Mouse (Mus musculus) liver, postnatal 0 days (tissue): Measurements from ENCODE around the gene Ccdc171.

Experiments used
- CTCF ChIP-seq: sonication (generic); IDR thresholded peaks from 2 replicates; pipeline ENCODE4 v1.5.1; 2016; ENCODE audit warnings: antibody characterized with exemption, low read depth
- EP300 ChIP-seq: IDR thresholded peaks from 2 replicates; pipeline ENCODE4 v1.6.1; 2016; ENCODE audit warnings: antibody characterized with exemption, low read depth, mild to moderate bottlenecking

DNA sequence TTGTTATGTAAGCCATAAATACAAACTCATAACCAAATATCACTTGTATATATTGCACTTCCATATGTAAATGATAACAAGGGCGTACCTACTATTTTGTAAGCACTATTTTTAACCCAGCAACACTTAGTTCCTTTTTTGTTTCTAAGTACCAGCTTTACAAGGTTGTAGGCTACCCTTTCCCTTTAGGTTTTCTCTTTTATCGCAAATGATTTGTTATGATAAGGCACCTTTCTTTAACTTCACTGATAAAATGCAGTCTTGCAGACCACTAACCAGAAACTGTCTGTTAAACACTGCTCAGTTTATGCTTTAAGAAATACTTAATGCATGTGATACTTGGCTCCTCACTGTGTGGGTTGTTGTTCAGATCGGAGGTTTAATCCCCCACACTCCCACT, 275.1 kb downstream of the Ccdc171 start:
- TF ChIP-seq CTCF (no peak), EP300 (no peak)
